Mouse (Mus musculus) testis, postnatal 10 days (tissue): ENCODE measurements at regions not wholly inside any gene's neighbourhood (a gene's known extent, or its start where the extent isn't known, plus 50 kb on each side); places are given as distances from the start of the nearest gene placed in this dataset.
A peak's percentile ranks its signal among the peaks of the same experiment; 100 is the strongest.
"Not testable (repeated sequence)": the region's sequence is repeated elsewhere in the genome, so short reads cannot be mapped to it uniquely, and the experiment has no call there.

Experiments used
- DNase-seq: peaks from one replicate; pipeline ENCODE4 v3.0.0; 2021; ENCODE audit warnings: low spot score

DNA sequence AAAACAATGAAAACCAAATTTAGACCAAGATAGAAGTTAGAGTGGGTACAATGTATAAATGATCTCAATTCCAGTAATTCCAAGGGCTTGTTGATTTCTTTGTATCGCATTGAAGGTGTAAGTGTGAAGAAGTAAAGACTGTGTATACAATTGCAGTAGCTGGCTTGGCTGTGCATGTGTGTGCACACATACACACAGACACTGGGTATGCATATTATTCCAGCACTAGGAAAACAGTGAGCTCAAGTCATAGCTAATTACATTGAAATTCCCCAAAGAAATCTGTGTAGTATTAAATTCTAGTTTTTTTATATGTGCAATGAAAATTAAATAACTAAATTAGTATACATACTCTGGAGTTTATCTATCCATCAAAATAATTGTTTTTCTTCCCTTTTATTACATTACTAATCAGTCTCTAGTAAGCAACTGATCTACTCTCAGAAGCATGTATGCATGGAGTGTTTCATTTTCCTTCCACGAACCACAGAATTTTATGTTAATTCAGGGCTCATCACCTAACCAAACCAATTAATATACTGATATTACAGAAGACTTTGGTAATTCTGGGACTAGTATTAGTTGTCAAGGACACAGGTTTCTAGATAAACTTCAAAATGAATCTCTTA lies 56.5 kb downstream of the Gm8797 start:
- no peak for DNase-seq

GRCm38 (mm10) chr3:5811071-5811590 lies 60.5 kb downstream of the Gm8797 start:
- no peak for DNase-seq

DNA sequence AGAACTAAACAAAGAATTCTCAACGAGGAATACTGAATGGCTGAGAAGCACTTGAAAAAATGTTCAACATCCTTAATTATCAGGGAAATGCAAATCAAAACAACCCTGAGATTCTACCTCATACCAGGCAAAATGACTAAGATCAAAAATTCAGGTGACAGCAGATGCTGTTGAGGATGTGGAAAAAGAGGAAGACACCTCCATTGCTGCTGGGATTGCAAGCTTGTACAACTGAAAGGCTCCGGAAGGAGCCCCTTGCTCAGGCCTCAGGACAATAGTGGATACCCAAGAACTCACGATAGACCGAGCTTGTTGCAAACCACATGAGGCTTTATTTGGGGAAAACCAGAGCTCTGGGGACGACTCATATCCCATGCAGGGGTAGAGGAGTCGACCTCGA lies 69.6 kb downstream of the Gm8797 start:
- DNase-seq: not testable (repeated sequence)

GRCm38 (mm10) chr3:5860237-5860636 lies 109.6 kb downstream of the Gm8797 start:
- peak; percentile 99 for DNase-seq

- no peak for DNase-seq
Observed at GRCm38 (mm10) chr3:5870407-5870806, 119.8 kb downstream of the Gm8797 start.

- no peak for DNase-seq
Observed at GRCm38 (mm10) chr3:5879113-5879512, 128.5 kb downstream of the Gm8797 start.

- DNase-seq: no peak
Observed at GRCm38 (mm10) chr3:5917536-5917935, 166.9 kb downstream of the Gm8797 start.

- not testable (repeated sequence) for DNase-seq
Observed at GRCm38 (mm10) chr3:5950243-5950642, 199.6 kb downstream of the Gm8797 start.

GRCm38 (mm10) chr3:5989011-5989645 lies 238.5 kb downstream of the Gm8797 start:
- DNase-seq: not testable (repeated sequence)

- no peak for DNase-seq
Observed at GRCm38 (mm10) chr3:6004423-6004822, 253.8 kb downstream of the Gm8797 start.

DNA sequence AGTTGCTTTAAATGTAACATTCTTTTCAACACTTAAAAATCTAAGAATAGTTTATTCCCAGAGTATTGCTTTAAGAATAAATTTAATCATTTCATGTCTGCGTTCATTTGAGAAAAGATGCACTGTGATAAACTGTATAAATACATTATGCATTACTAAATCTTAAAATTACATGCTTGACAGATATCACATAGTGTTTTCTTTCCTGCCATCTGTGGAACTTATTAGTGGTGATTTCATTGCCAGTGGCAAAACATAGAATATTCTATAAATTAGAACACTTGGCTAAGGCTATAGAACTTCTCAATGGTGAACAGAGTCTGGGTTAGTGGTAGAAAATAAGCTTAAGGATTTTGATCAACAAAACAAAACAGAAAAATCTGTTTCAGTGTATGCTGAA lies 268.1 kb downstream of the Gm8797 start:
- no peak for DNase-seq

GRCm38 (mm10) chr3:6041325-6041724 lies 290.7 kb downstream of the Gm8797 start:
- not testable (repeated sequence) for DNase-seq

GRCm38 (mm10) chr3:6049472-6050045 lies 299.0 kb downstream of the Gm8797 start:
- no peak for DNase-seq

DNA sequence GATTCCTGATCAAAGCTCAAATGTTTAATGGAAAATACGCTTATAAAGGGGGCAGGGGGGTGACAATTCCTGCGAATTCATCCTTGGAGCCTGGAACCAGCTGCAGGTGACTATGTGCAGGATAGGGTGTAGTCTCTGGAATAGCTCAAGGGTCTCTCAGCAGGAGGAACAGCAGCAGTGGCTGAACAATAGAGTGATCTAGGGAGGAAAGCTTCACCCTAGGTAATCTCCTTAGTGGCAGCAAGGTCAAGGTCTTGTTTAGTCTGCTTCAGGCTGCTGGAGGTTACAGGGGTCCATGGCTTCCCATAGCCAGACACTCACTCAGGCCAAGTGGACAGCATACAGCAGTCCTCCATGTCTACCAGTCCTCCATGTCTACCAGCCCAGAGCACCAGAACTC lies 301.3 kb downstream of the Gm8797 start:
- DNase-seq: no peak

- no peak for DNase-seq
Observed at GRCm38 (mm10) chr3:6083855-6084254, 333.2 kb downstream of the Gm8797 start.

DNA sequence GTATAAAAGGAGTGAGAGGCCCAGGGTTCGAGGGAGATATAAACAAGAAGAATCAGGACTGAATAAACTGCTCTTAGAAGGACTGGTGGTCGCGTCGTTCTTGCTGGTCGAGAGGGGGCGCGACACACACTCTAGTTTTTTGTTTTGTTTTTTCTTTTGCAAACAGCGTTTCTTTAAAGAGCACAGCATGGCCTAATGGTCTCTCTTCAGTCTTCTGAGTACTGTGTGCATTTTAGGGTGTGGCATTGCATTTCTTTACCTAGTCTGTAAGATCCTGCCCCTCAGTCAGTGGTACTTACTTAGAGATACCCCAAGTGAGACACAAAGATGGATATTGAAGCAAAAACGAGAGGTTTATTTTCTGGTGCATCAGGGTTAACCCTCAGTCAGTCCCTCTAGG lies 336.7 kb downstream of the Gm8797 start:
- no peak for DNase-seq

DNA sequence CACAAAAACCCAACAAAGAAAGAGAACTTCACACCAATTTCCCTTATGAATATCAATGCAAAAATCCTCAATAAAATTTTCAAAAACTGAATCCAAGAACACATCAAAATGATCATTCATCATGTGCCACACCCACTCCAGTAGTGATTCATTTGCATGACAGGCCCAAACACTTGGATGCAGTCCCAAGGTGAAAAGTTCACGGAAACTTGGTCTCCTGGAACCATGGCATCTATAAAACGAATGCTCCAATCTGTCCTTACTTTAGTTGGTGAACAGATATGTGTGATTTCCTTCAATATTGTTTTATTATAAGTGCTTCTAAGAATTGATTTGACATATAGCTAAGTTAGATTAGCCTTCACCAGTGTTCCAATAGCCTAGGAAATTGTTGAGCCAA lies 343.3 kb downstream of the Gm8797 start:
- no peak for DNase-seq

DNA sequence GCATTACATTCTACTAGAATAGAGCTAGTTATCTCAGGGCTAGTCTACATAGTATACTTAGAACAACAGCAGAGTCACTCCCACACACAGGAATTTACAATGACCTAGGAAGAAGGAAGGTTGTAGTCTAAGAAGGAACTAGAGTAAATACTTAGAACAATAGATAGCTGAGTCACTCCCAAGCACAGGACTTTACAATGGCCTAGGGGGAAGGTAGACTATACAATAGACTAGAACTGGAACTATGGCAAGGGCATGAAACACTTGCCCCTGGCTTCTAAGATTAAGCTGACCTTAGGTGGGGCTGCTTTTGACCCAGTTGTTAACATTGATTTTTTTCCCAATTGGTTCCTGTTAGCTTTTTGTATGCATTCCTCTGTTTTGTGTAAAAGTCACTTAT lies 343.8 kb downstream of the Gm8797 start:
- not testable (repeated sequence) for DNase-seq

- no peak for DNase-seq
Observed at GRCm38 (mm10) chr3:6100863-6101262, 350.3 kb downstream of the Gm8797 start.

DNA sequence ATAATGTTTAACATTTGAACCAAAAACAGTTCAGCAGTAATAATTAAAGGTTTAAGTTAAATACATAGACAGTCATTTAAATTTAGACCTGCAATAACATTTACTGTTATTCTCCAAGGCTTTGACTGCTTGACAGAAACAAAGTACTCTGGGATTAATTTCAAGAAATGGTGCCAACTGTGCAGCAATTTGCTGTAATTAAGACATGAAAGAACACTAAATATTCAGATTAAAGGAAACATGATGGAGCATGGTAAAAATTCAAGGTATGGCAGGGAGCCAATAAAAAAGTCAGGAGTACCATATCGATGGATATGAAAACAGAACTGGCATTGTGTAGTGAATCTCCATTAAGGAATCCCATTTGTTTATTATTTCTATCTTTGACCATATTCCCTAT lies 352.3 kb downstream of the Gm8797 start:
- no peak for DNase-seq

DNA sequence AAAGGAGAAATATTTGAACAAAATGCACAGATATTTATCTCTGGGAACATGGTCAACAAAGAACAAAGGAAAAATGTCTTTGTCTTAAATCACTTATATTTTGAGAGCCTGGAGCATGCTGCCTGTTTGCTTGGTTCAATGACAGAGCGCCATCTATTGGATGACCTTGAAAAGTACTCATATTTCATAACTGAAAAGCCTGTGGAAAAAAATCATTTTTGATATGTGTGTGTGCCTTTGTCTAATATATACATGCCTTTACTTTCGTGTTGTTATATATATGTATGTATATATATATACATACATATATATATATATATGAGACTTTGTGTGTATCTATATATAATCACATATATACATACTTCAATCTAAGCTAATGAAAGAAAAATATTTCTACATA lies 356.1 kb downstream of the Gm8797 start:
- DNase-seq: no peak

- DNase-seq: no peak
Observed at GRCm38 (mm10) chr3:6107377-6108155, 357.0 kb downstream of the Gm8797 start.

GRCm38 (mm10) chr3:6118721-6119120 lies 368.1 kb downstream of the Gm8797 start:
- no peak for DNase-seq
